7 mouse cellular contexts compared by ENCODE assay signal in genomic region chr1:39417817-39418216, GRCm38 (mm10). TPM values are rescaled to one million over a fixed set of nuclear protein-coding genes. Genes with fewer than 3 reads are reported as not detected.
DNase-seq lines count a peak whose midpoint lies in the region; ATAC-seq and TF ChIP-seq lines count a peak whose summit lies in the region.

No protein-coding gene starts in this region.

- TF ChIP-seq CTCF in liver, postnatal 0 days (IDR thresholded peaks at IDR 0.05; ENCODE audit: low read depth), result no peak

- H3K9me3 ChIP-seq in embryonic facial prominence, embryonic 12.5 days, result no peaks in the 10 kb centered on the region
- H3K9me3 ChIP-seq in liver, postnatal 0 days (ENCODE audit: low read length), result no peaks in the 10 kb centered on the region

- peak; percentile 70 for DNase-seq in retina, postnatal 1 day
- no peak for DNase-seq in retina, embryonic 14.5 days (ENCODE audit: low spot score)
- DNase-seq in liver, postnatal 0 days, result peak; percentile 68
- peak; percentile 38 to 49 for DNase-seq in spleen, postnatal 36 days (ENCODE audit: low spot score in 2 of 2)

- no peak overlapping the region for H3K9ac ChIP-seq in embryonic facial prominence, embryonic 12.5 days
- H3K9ac ChIP-seq in liver, postnatal 0 days (replicated peaks), result no peak overlapping the region

- H3K27me3 ChIP-seq in embryonic facial prominence, embryonic 12.5 days, result no peaks in the 10 kb centered on the region
- H3K27me3 ChIP-seq in liver, postnatal 0 days (ENCODE audit: insufficient read depth, low read length), result no peaks in the 10 kb centered on the region

- H3K27ac ChIP-seq in embryonic facial prominence, embryonic 12.5 days, result 0 out of 2 replicates have a peak overlapping the region, but pooled peaks have one; percentile 36
- peak overlapping the region; percentile 59 for H3K27ac ChIP-seq in liver, postnatal 0 days (ENCODE audit: low read depth)

- no peak; the same call in 1 of the 2 replicates for ATAC-seq in embryonic facial prominence, embryonic 12.5 days (ENCODE audit: insufficient number of reproducible peaks, insufficient read depth, low FRiP score, low TSS enrichment)
- peak; percentile 88 to 92 for ATAC-seq in hematopoietic stem cell, adult 5-6 weeks (replicated peaks in 1 of 2; ENCODE audit: insufficient read depth in 1 of 2, low FRiP score in 2 of 2, low TSS enrichment in 1 of 2, low read depth in 1 of 2, poor library complexity in 2 of 2, severe bottlenecking in 2 of 2)
- peak; percentile 71 for ATAC-seq in liver, postnatal 0 days
- ATAC-seq in frontal cortex, adult (ENCODE audit: low TSS enrichment), result no peak

- H3K36me3 ChIP-seq in embryonic facial prominence, embryonic 12.5 days, result no peaks in the 10 kb centered on the region
- peaks cover 20% of the 10 kb centered on the region for H3K36me3 ChIP-seq in liver, postnatal 0 days (replicated peaks; ENCODE audit: insufficient read depth, low read length)

- peak overlapping the region; percentile 19 for H3K4me2 ChIP-seq in embryonic facial prominence, embryonic 12.5 days (replicated peaks)
- H3K4me2 ChIP-seq in liver, postnatal 0 days (ENCODE audit: low read depth, low read length), result no peak overlapping the region

- H3K4me3 ChIP-seq in embryonic facial prominence, embryonic 12.5 days, result no peak overlapping the region
- H3K4me3 ChIP-seq in liver, postnatal 0 days (ENCODE audit: low read depth, low read length), result no peak overlapping the region

- 10% methylated on average over 12 of the region's 12 CpGs for WGBS in embryonic facial prominence, embryonic 12.5 days
- 21% methylated on average over 12 of the region's 12 CpGs for WGBS in liver, postnatal 0 days (ENCODE audit: insufficient replicate concordance)

- H3K4me1 ChIP-seq in embryonic facial prominence, embryonic 12.5 days, result peaks cover 7% of the 10 kb centered on the region
- 0 out of 2 replicates have a peak, but pooled peaks cover 2% of the 10 kb centered on the region for H3K4me1 ChIP-seq in liver, postnatal 0 days (ENCODE audit: insufficient read depth)

- peak; percentile 65 for TF ChIP-seq EP300 in liver, postnatal 0 days (IDR thresholded peaks at IDR 0.05; ENCODE audit: low read depth)

RNA-seq across cellular contexts. Expression of gene Rpl31, which starts 50.2 kb away (rescaled TPM):
- 525 and 534 TPM in 2 replicates for polyA plus RNA-seq in embryonic facial prominence, embryonic 12.5 days (2016; fragmentation: Nextera tagmentation; extraction: Ambion mirVana)
- total RNA-seq in hematopoietic stem cell, adult 5-6 weeks (2017), result 486 and 732 TPM in 2 replicates
- 306 and 334 TPM in 2 replicates for polyA plus RNA-seq in liver, postnatal 0 days (2015; fragmentation: Nextera tagmentation; extraction: Ambion mirVana)

Comparison
In these comparisons a context has a peak if more than half of its experiments do, and no peak if none do; other contexts are left out.
1. ATAC-seq: peak in hematopoietic stem cell, adult 5-6 weeks (2 of 2) and liver, postnatal 0 days (single experiment); none in embryonic facial prominence, embryonic 12.5 days (single experiment) and frontal cortex, adult (single experiment).